Mouse (Mus musculus): Measurements from ENCODE around the gene Gm19684. TPM values are rescaled to one million over a fixed set of nuclear protein-coding genes. Genes with fewer than 3 reads are reported as not detected.

Gm19684 gene
- 0.57 and 0.60 TPM in 2 replicates for polyA plus RNA-seq (2012; rRNA removed; ENCODE audit: low replicate concordance)

GRCm38 (mm10) chr17:36121352-36122020 lies at the start of gene Gm19684:
Gene Gm19684 (plus strand): TSS chr17:36121678.

GRCm38 (mm10) chr17:36128968-36129817 lies 7.7 kb downstream of the Gm19684 start, which contains the start of gene Gm7030:
Gene Gm7030 (minus strand): TSS chr17:36129425.

GRCm38 (mm10) chr17:36168039-36168652 lies 46.7 kb downstream of the Gm19684 start, which contains the start of gene Gm8909:
Gene Gm8909 (minus strand): TSS chr17:36168537.

Other genes starting within 250 kb of the Gm19684 start
- gene Dhx16, start 241.9 kb upstream of the Gm19684 start, polyA plus RNA-seq (2012; rRNA removed; ENCODE audit: low replicate concordance) = 57.7 and 68.8 TPM in 2 replicates
- 74.6 and 74.7 TPM in 2 replicates for gene 2310061I04Rik, start 224.2 kb upstream of the Gm19684 start, polyA plus RNA-seq (2012; rRNA removed; ENCODE audit: low replicate concordance)
- 63.9 and 77.1 TPM in 2 replicates for gene Atat1, start 211.6 kb upstream of the Gm19684 start, polyA plus RNA-seq (2012; rRNA removed; ENCODE audit: low replicate concordance)
- gene Mrps18b, start 205.3 kb upstream of the Gm19684 start, polyA plus RNA-seq (2012; rRNA removed; ENCODE audit: low replicate concordance) = 79.5 and 120 TPM in 2 replicates
- gene Ppp1r10, start 205.2 kb upstream of the Gm19684 start, polyA plus RNA-seq (2012; rRNA removed; ENCODE audit: low replicate concordance) = 26.1 and 34.0 TPM in 2 replicates
- 55.9 and 71.4 TPM in 2 replicates for gene Abcf1, start 151.9 kb upstream of the Gm19684 start, polyA plus RNA-seq (2012; rRNA removed; ENCODE audit: low replicate concordance)
- 20.7 and 37.2 TPM in 2 replicates for gene Gnl1, start 141.8 kb upstream of the Gm19684 start, polyA plus RNA-seq (2012; rRNA removed; ENCODE audit: low replicate concordance)
- 22.1 and 26.9 TPM in 2 replicates for gene Prr3, start 141.4 kb upstream of the Gm19684 start, polyA plus RNA-seq (2012; rRNA removed; ENCODE audit: low replicate concordance)
- gene H2-T24, start 101.1 kb upstream of the Gm19684 start, polyA plus RNA-seq (2012; rRNA removed; ENCODE audit: low replicate concordance) = 8.3 and 9.4 TPM in 2 replicates
- gene H2-T23, start 88.8 kb upstream of the Gm19684 start, polyA plus RNA-seq (2012; rRNA removed; ENCODE audit: low replicate concordance) = 279 and 344 TPM in 2 replicates
- gene H2-T22, start 78.9 kb upstream of the Gm19684 start, polyA plus RNA-seq (2012; rRNA removed; ENCODE audit: low replicate concordance) = 100 and 107 TPM in 2 replicates
- 0.20 TPM in 1 of 2 replicates, not detected in the other for gene Gm6034, start 78.7 kb upstream of the Gm19684 start, polyA plus RNA-seq (2012; rRNA removed; ENCODE audit: low replicate concordance)
- 0.18 TPM in 1 of 2 replicates, not detected in the other for gene Gm11127, start 63.3 kb upstream of the Gm19684 start, polyA plus RNA-seq (2012; rRNA removed; ENCODE audit: low replicate concordance)
- gene Gm7030, start 7.7 kb downstream of the Gm19684 start, polyA plus RNA-seq (2012; rRNA removed; ENCODE audit: low replicate concordance) = 0.17 and 0.23 TPM in 2 replicates
- gene Gm8909, start 46.9 kb downstream of the Gm19684 start, polyA plus RNA-seq (2012; rRNA removed; ENCODE audit: low replicate concordance) = 0.17 TPM in 1 of 2 replicates, not detected in the other
- 0.07 TPM in 1 of 2 replicates, not detected in the other for gene H2-T3, start 68.6 kb downstream of the Gm19684 start, polyA plus RNA-seq (2012; rRNA removed; ENCODE audit: low replicate concordance)
- gene Rpp21, start 136.4 kb downstream of the Gm19684 start, polyA plus RNA-seq (2012; rRNA removed; ENCODE audit: low replicate concordance) = 54.3 and 107 TPM in 2 replicates
- gene Trim39, start 150.6 kb downstream of the Gm19684 start, polyA plus RNA-seq (2012; rRNA removed; ENCODE audit: low replicate concordance) = 12.0 and 17.1 TPM in 2 replicates
- not detected in 2 replicates for gene H2-M10.2, start 164.8 kb downstream of the Gm19684 start, polyA plus RNA-seq (2012; rRNA removed; ENCODE audit: low replicate concordance)
- gene H2-M10.1, start 204.5 kb downstream of the Gm19684 start, polyA plus RNA-seq (2012; rRNA removed; ENCODE audit: low replicate concordance) = not detected in 2 replicates
- gene H2-M10.3, start 246.7 kb downstream of the Gm19684 start, polyA plus RNA-seq (2012; rRNA removed; ENCODE audit: low replicate concordance) = not detected in 2 replicates